8 mouse cellular contexts compared by ENCODE assay signal in genomic region chr16:56028722-56029551, GRCm38 (mm10). TPM values are rescaled to one million over a fixed set of nuclear protein-coding genes. Genes with fewer than 3 reads are reported as not detected.
DNase-seq lines count a peak whose midpoint lies in the region; ATAC-seq lines count a peak whose summit lies in the region.

No protein-coding gene starts in this region.

- H3K27me3 ChIP-seq in hindbrain, embryonic 12.5 days, result no peaks in the 10 kb centered on the region
- no peaks in the 10 kb centered on the region for H3K27me3 ChIP-seq in liver, embryonic 15.5 days
- no peaks in the 10 kb centered on the region for H3K27me3 ChIP-seq in neural tube, embryonic 15.5 days (replicated peaks)

- H3K4me1 ChIP-seq in hindbrain, embryonic 12.5 days, result peaks cover 20% of the 10 kb centered on the region
- H3K4me1 ChIP-seq in liver, embryonic 15.5 days (replicated peaks), result peaks cover 29% of the 10 kb centered on the region
- H3K4me1 ChIP-seq in neural tube, embryonic 15.5 days, result peaks cover 27% of the 10 kb centered on the region

- H3K4me2 ChIP-seq in hindbrain, embryonic 12.5 days (replicated peaks), result peak overlapping the region; percentile 79
- H3K4me2 ChIP-seq in liver, embryonic 15.5 days, result peak overlapping the region; percentile 85
- H3K4me2 ChIP-seq in neural tube, embryonic 15.5 days, result peak overlapping the region; percentile 75

- H3K9me3 ChIP-seq in hindbrain, embryonic 12.5 days (replicated peaks), result no peaks in the 10 kb centered on the region
- H3K9me3 ChIP-seq in liver, embryonic 15.5 days (replicated peaks), result no peaks in the 10 kb centered on the region
- H3K9me3 ChIP-seq in neural tube, embryonic 15.5 days (replicated peaks), result no peaks in the 10 kb centered on the region

- H3K9ac ChIP-seq in hindbrain, embryonic 12.5 days, result peak overlapping the region; percentile 92
- peak overlapping the region; percentile 94 for H3K9ac ChIP-seq in liver, embryonic 15.5 days
- peak overlapping the region; percentile 94 for H3K9ac ChIP-seq in neural tube, embryonic 15.5 days (replicated peaks)

- peaks cover 28% of the 10 kb centered on the region for H3K36me3 ChIP-seq in hindbrain, embryonic 12.5 days
- H3K36me3 ChIP-seq in liver, embryonic 15.5 days (replicated peaks), result peaks cover 40% of the 10 kb centered on the region
- H3K36me3 ChIP-seq in neural tube, embryonic 15.5 days, result peaks cover 23% of the 10 kb centered on the region

- H3K27ac ChIP-seq in hindbrain, embryonic 12.5 days, result peak overlapping the region; percentile 90
- H3K27ac ChIP-seq in liver, embryonic 15.5 days (replicated peaks), result peak overlapping the region; percentile 94
- peak overlapping the region; percentile 93 for H3K27ac ChIP-seq in neural tube, embryonic 15.5 days (replicated peaks)

- under 1% methylated on average over 61 of the region's 62 CpGs for WGBS in hindbrain, embryonic 12.5 days
- under 1% methylated on average over 62 of the region's 62 CpGs for WGBS in liver, embryonic 15.5 days (ENCODE audit: insufficient replicate concordance)
- under 1% methylated on average over 62 of the region's 62 CpGs for WGBS in neural tube, embryonic 15.5 days

- H3K4me3 ChIP-seq in hindbrain, embryonic 12.5 days, result peak overlapping the region; percentile 90
- peak overlapping the region; percentile 98 for H3K4me3 ChIP-seq in liver, embryonic 15.5 days (replicated peaks)
- H3K4me3 ChIP-seq in neural tube, embryonic 15.5 days (replicated peaks), result peak overlapping the region; percentile 89

- peak; percentile 31 for ATAC-seq in CD4-positive, CD25-positive, alpha-beta regulatory T cell, adult 4 months
- peak; percentile 91 for ATAC-seq in hindbrain, embryonic 12.5 days (ENCODE audit: low FRiP score)
- ATAC-seq in liver, embryonic 15.5 days (ENCODE audit: insufficient read depth), result peak; percentile 94
- ATAC-seq in neural tube, embryonic 15.5 days (ENCODE audit: low FRiP score), result peak; percentile 88

- DNase-seq in gastrocnemius, adult 8-10 months (ENCODE audit: low spot score in 2 of 2), result peak; percentile 53
- DNase-seq in gastrocnemius, adult 18-20 months (ENCODE audit: low spot score), result no peak
- peak; percentile 51 for DNase-seq in embryo, embryonic 10.5 days (ENCODE audit: low spot score)
- no peak for DNase-seq in layer of hippocampus, postnatal 10 days (ENCODE audit: low spot score in 2 of 2)

RNA-seq across cellular contexts. Expression of gene Pcnp, which starts 0.6 kb away (rescaled TPM):
- 10 to 100 TPM; 54.8 to 66.4 (median 63.5) TPM for total RNA-seq in gastrocnemius, adult 8-10 months (2022)
- 10 to 100 TPM; 56.6 to 57.2 TPM for total RNA-seq in gastrocnemius, adult 18-20 months (2021)
- 100 to 1,000 TPM; 279 to 285 TPM for polyA plus RNA-seq in CD4-positive, CD25-positive, alpha-beta regulatory T cell, adult 4 months (2017; shearing (Covaris generic))
- polyA plus RNA-seq in hindbrain, embryonic 12.5 days (2016; fragmentation: Nextera tagmentation; extraction: Ambion mirVana), result 270 and 291 TPM in 2 replicates
- polyA plus RNA-seq in liver, embryonic 15.5 days (2015; fragmentation: Nextera tagmentation; extraction: Ambion mirVana), result 85.2 and 93.7 TPM in 2 replicates
- polyA plus RNA-seq in neural tube, embryonic 15.5 days (2015; fragmentation: Nextera tagmentation; extraction: Ambion mirVana), result 193 and 199 TPM in 2 replicates
- total RNA-seq in layer of hippocampus, postnatal 10 days (2021), result 100 to 1,000 TPM; 122 to 132 TPM

RNA-seq across cellular contexts. Expression of gene Trmt10c, which starts 8.7 kb away (rescaled TPM):
- total RNA-seq in gastrocnemius, adult 8-10 months (2022), result 1 to 10 TPM; 8.0 to 8.9 (median 8.4) TPM
- total RNA-seq in gastrocnemius, adult 18-20 months (2021), result 1 to 10 TPM; 8.3 to 9.6 TPM
- 10 to 100 TPM; 34.7 to 40.1 TPM for polyA plus RNA-seq in CD4-positive, CD25-positive, alpha-beta regulatory T cell, adult 4 months (2017; shearing (Covaris generic))
- 25.1 and 25.3 TPM in 2 replicates for polyA plus RNA-seq in hindbrain, embryonic 12.5 days (2016; fragmentation: Nextera tagmentation; extraction: Ambion mirVana)
- 12.7 and 12.9 TPM in 2 replicates for polyA plus RNA-seq in liver, embryonic 15.5 days (2015; fragmentation: Nextera tagmentation; extraction: Ambion mirVana)
- 18.9 and 20.9 TPM in 2 replicates for polyA plus RNA-seq in neural tube, embryonic 15.5 days (2015; fragmentation: Nextera tagmentation; extraction: Ambion mirVana)
- 10 to 100 TPM; 10.3 to 10.9 TPM for total RNA-seq in layer of hippocampus, postnatal 10 days (2021)

RNA-seq across cellular contexts. Expression of gene Senp7, which starts 19.2 kb away (rescaled TPM):
- total RNA-seq in gastrocnemius, adult 8-10 months (2022), result 10 to 100 TPM in 1 of 4 experiments, 1 to 10 TPM in 3; 8.3 to 10.5 (median 9.3) TPM
- 10 to 100 TPM in 1 of 2 experiments, 1 to 10 TPM in 1; 7.2 to 10.0 TPM for total RNA-seq in gastrocnemius, adult 18-20 months (2021)
- 10 to 100 TPM; 58.4 to 84.5 TPM for polyA plus RNA-seq in CD4-positive, CD25-positive, alpha-beta regulatory T cell, adult 4 months (2017; shearing (Covaris generic))
- polyA plus RNA-seq in hindbrain, embryonic 12.5 days (2016; fragmentation: Nextera tagmentation; extraction: Ambion mirVana), result 53.6 and 54.5 TPM in 2 replicates
- 16.3 and 18.9 TPM in 2 replicates for polyA plus RNA-seq in liver, embryonic 15.5 days (2015; fragmentation: Nextera tagmentation; extraction: Ambion mirVana)
- polyA plus RNA-seq in neural tube, embryonic 15.5 days (2015; fragmentation: Nextera tagmentation; extraction: Ambion mirVana), result 41.8 and 46.9 TPM in 2 replicates
- 10 to 100 TPM; 49.3 to 53.4 TPM for total RNA-seq in layer of hippocampus, postnatal 10 days (2021)

RNA-seq across cellular contexts. Expression of gene Zbtb11, which starts 55.3 kb away (rescaled TPM):
- total RNA-seq in gastrocnemius, adult 8-10 months (2022), result 10 to 100 TPM in 2 of 4 experiments, 1 to 10 TPM in 2; 9.6 to 15.0 (median 10.2) TPM
- 10 to 100 TPM; 10.1 to 12.9 TPM for total RNA-seq in gastrocnemius, adult 18-20 months (2021)
- 10 to 100 TPM; 30.3 to 37.4 TPM for polyA plus RNA-seq in CD4-positive, CD25-positive, alpha-beta regulatory T cell, adult 4 months (2017; shearing (Covaris generic))
- polyA plus RNA-seq in hindbrain, embryonic 12.5 days (2016; fragmentation: Nextera tagmentation; extraction: Ambion mirVana), result 20.8 and 21.8 TPM in 2 replicates
- 8.7 and 10.1 TPM in 2 replicates for polyA plus RNA-seq in liver, embryonic 15.5 days (2015; fragmentation: Nextera tagmentation; extraction: Ambion mirVana)
- polyA plus RNA-seq in neural tube, embryonic 15.5 days (2015; fragmentation: Nextera tagmentation; extraction: Ambion mirVana), result 22.5 and 23.7 TPM in 2 replicates
- 10 to 100 TPM; 30.3 to 32.1 TPM for total RNA-seq in layer of hippocampus, postnatal 10 days (2021)

Comparison
In these comparisons a context has a peak if more than half of its experiments do, and no peak if none do; other contexts are left out.
1. DNase-seq: peak in gastrocnemius, adult 8-10 months (2 of 2) and embryo, embryonic 10.5 days (single experiment); none in gastrocnemius, adult 18-20 months (single experiment) and layer of hippocampus, postnatal 10 days (0 of 2).
2. ATAC-seq: peak in every context shown above with its lines; median percentile 94 in liver, embryonic 15.5 days; 91 in hindbrain, embryonic 12.5 days; 88 in neural tube, embryonic 15.5 days; 31 in CD4-positive, CD25-positive, alpha-beta regulatory T cell, adult 4 months.
3. Peak in every context shown above with its lines, with median percentiles within 50 percentile points of each other: H3K27ac ChIP-seq, H3K4me2 ChIP-seq, H3K4me3 ChIP-seq and H3K9ac ChIP-seq.